ENCODE assay signal across 8 mouse cellular contexts in the genomic region with DNA sequence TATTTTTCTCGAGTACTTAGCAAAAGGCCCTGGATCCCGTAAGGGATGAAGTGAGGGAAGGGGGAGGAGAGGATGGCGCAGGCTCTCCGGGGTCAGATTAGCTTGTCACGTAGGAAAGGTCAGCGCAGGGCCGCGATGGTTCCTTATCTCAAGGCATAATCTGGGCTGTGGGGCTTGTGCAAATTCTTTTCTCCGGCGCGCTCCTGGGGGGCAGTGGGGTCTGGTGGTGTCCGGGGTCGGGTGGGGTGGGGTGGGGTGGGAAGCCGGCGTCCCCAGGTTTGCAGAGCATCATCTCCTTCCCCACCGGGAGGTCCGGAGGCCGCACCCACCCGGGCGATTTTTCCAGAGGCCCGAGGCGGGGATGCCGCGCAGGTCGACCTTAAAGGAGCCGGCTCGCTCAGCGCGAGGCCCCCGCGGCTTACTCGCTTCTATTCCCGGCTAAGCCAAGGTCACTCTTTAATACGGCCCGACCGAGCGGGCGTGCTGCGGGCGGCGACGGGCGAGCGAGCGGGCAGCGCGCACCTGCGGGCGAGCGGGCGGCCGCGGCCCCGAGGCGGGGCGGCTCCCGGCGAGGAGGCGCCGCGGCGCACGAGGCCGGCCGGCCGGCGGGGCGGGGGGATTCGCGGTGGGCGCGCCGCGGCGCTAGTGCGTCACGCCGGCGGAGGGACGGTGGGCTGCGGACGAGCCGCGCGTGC. TPM values are rescaled to one million over a fixed set of nuclear protein-coding genes. Genes with fewer than 3 reads are reported as not detected.
DNase-seq lines count a peak whose midpoint lies in the region; ATAC-seq and TF ChIP-seq lines count a peak whose summit lies in the region.

No protein-coding gene starts in this region.

- no peaks in the 10 kb centered on the region for H3K36me3 ChIP-seq in lung, postnatal 0 days (ENCODE audit: insufficient read depth, low read length)
- no peaks in the 10 kb centered on the region for H3K36me3 ChIP-seq in neural tube, embryonic 12.5 days

- ATAC-seq in lung, postnatal 0 days, result peak; percentile 25
- ATAC-seq in neural tube, embryonic 12.5 days (ENCODE audit: low FRiP score, low read depth), result peak; percentile 82
- ATAC-seq in megakaryocyte-erythroid progenitor cell, adult 5-6 weeks (replicated peaks; ENCODE audit: low FRiP score, low TSS enrichment, poor library complexity, severe bottlenecking), result no peak
- no peak for ATAC-seq in inflammation-experienced regulatory T-cells, adult 6 months

- H3K9me3 ChIP-seq in lung, postnatal 0 days (ENCODE audit: low read length), result no peaks in the 10 kb centered on the region
- H3K9me3 ChIP-seq in neural tube, embryonic 12.5 days, result no peaks in the 10 kb centered on the region

- 3% methylated on average over 57 of the region's 85 CpGs for WGBS in lung, postnatal 0 days
- WGBS in lung, adult 2 months, result 6% methylated on average over 81 of the region's 85 CpGs
- WGBS in neural tube, embryonic 12.5 days, result under 1% methylated on average over 84 of the region's 85 CpGs

- TF ChIP-seq CTCF in lung, postnatal 0 days (IDR thresholded peaks at IDR 0.05), result no peak
- TF ChIP-seq CTCF in lung, adult 2 months (IDR thresholded peaks at IDR 0.05; ENCODE audit: insufficient read depth, low read length), result no peak

- TF ChIP-seq EP300 in lung, postnatal 0 days (IDR thresholded peaks at IDR 0.05), result no peak

- no peak for DNase-seq in lung, postnatal 0 days (ENCODE audit: low spot score)
- DNase-seq in lung, adult 2 months, result no peak
- DNase-seq in cerebellum, adult 9-11 months, result peak; percentile 49
- DNase-seq in frontal cortex, postnatal 25 days (ENCODE audit: low spot score in 2 of 2), result peak; percentile 11 to 23
- DNase-seq in left cerebral cortex, postnatal 25 days (ENCODE audit: low spot score in 2 of 2), result peak; percentile 17 to 28

- no peak overlapping the region for H3K9ac ChIP-seq in lung, postnatal 0 days (replicated peaks; ENCODE audit: low read depth)
- peak overlapping the region; percentile 83 for H3K9ac ChIP-seq in neural tube, embryonic 12.5 days

- H3K27me3 ChIP-seq in lung, postnatal 0 days (replicated peaks; ENCODE audit: insufficient read depth, low read length), result peaks cover 14% of the 10 kb centered on the region; the same call in 1 of the 2 replicates
- H3K27me3 ChIP-seq in neural tube, embryonic 12.5 days (replicated peaks), result 0 out of 2 replicates have a peak, but pooled peaks cover 4% of the 10 kb centered on the region

- peak overlapping the region; percentile 60 for H3K4me3 ChIP-seq in lung, postnatal 0 days (ENCODE audit: low read depth, low read length)
- no peak overlapping the region for H3K4me3 ChIP-seq in lung, adult 2 months (replicated peaks; ENCODE audit: extremely low read depth, low read depth, low read length)
- peak overlapping the region; percentile 82 for H3K4me3 ChIP-seq in neural tube, embryonic 12.5 days

- no peak for TF ChIP-seq POLR2A in lung, adult 2 months (IDR thresholded peaks at IDR 0.05; ENCODE audit: borderline replicate concordance, extremely low read depth, low read depth, low read length)

- no peaks in the 10 kb centered on the region for H3K4me1 ChIP-seq in lung, postnatal 0 days (ENCODE audit: insufficient read depth, low read depth, low read length)
- no peaks in the 10 kb centered on the region for H3K4me1 ChIP-seq in lung, adult 2 months (ENCODE audit: control insufficient read depth, insufficient read depth, low read length)
- H3K4me1 ChIP-seq in neural tube, embryonic 12.5 days, result peaks cover 4% of the 10 kb centered on the region; the same call in 1 of the 2 replicates

- H3K4me2 ChIP-seq in lung, postnatal 0 days (replicated peaks; ENCODE audit: low read depth, low read length), result peak overlapping the region; percentile 100
- H3K4me2 ChIP-seq in neural tube, embryonic 12.5 days (replicated peaks), result peak overlapping the region; percentile 90

- no peak overlapping the region for H3K27ac ChIP-seq in lung, postnatal 0 days (ENCODE audit: low read length)
- H3K27ac ChIP-seq in neural tube, embryonic 12.5 days, result peak overlapping the region; percentile 83

- intact Hi-C loops in left cerebral cortex, postnatal 25 days (cut with DNase I), result no loop called here

RNA-seq across cellular contexts. Expression of a gene that starts 4.0 kb away (rescaled TPM):
- 0.21 and 0.24 TPM in 2 replicates for polyA plus RNA-seq in lung, postnatal 0 days (2015; fragmentation: Nextera tagmentation; extraction: Ambion mirVana)
- polyA plus RNA-seq in lung, adult 2 months (2012; rRNA removed), result not detected in 2 replicates
- 10 to 100 TPM; 42.6 to 48.6 TPM for total RNA-seq in left cerebral cortex, postnatal 25 days (2021)
- polyA plus RNA-seq in neural tube, embryonic 12.5 days (2016; fragmentation: Nextera tagmentation; extraction: Ambion mirVana), result 15.8 and 16.2 TPM in 2 replicates
- 0.44 TPM in 1 of 2 replicates, not detected in the other for total RNA-seq in megakaryocyte-erythroid progenitor cell, adult 5-6 weeks (2014; fragmentation: Nextera tagmentation)
- 0.65 and 1.3 TPM in 2 replicates for total RNA-seq in megakaryocyte-erythroid progenitor cell, adult 5-6 weeks (2017)
- under 1 TPM; 0.23 to 0.75 (median 0.37) TPM for polyA plus RNA-seq in inflammation-experienced regulatory T-cells, adult 6 months (2017; shearing (Covaris generic))

RNA-seq across cellular contexts. Expression of a gene that starts 28.0 kb away (rescaled TPM):
- 6.0 and 6.3 TPM in 2 replicates for polyA plus RNA-seq in lung, postnatal 0 days (2015; fragmentation: Nextera tagmentation; extraction: Ambion mirVana)
- polyA plus RNA-seq in lung, adult 2 months (2012; rRNA removed), result 0.65 and 1.9 TPM in 2 replicates
- total RNA-seq in left cerebral cortex, postnatal 25 days (2021), result 1 to 10 TPM in 1 of 2 experiments, not detected in 1; 2.5 TPM
- 0.27 and 0.68 TPM in 2 replicates for polyA plus RNA-seq in neural tube, embryonic 12.5 days (2016; fragmentation: Nextera tagmentation; extraction: Ambion mirVana)
- total RNA-seq in megakaryocyte-erythroid progenitor cell, adult 5-6 weeks (2014; fragmentation: Nextera tagmentation), result 0.46 and 2.0 TPM in 2 replicates
- 0.33 and 2.1 TPM in 2 replicates for total RNA-seq in megakaryocyte-erythroid progenitor cell, adult 5-6 weeks (2017)
- polyA plus RNA-seq in inflammation-experienced regulatory T-cells, adult 6 months (2017; shearing (Covaris generic)), result 1 to 10 TPM; 2.7 to 8.8 (median 6.8) TPM

RNA-seq across cellular contexts. Expression of a gene that starts 36.9 kb away (rescaled TPM):
- polyA plus RNA-seq in lung, postnatal 0 days (2015; fragmentation: Nextera tagmentation; extraction: Ambion mirVana), result not detected in 2 replicates
- polyA plus RNA-seq in lung, adult 2 months (2012; rRNA removed), result not detected in 2 replicates
- total RNA-seq in left cerebral cortex, postnatal 25 days (2021), result not detected
- polyA plus RNA-seq in neural tube, embryonic 12.5 days (2016; fragmentation: Nextera tagmentation; extraction: Ambion mirVana), result not detected in 2 replicates
- not detected in 2 replicates for total RNA-seq in megakaryocyte-erythroid progenitor cell, adult 5-6 weeks (2014; fragmentation: Nextera tagmentation)
- total RNA-seq in megakaryocyte-erythroid progenitor cell, adult 5-6 weeks (2017), result not detected in 2 replicates
- not detected for polyA plus RNA-seq in inflammation-experienced regulatory T-cells, adult 6 months (2017; shearing (Covaris generic))

Comparison
In these comparisons a context has a peak if more than half of its experiments do, and no peak if none do; other contexts are left out.
1. ATAC-seq: peak in lung, postnatal 0 days (single experiment) and neural tube, embryonic 12.5 days (single experiment); none in megakaryocyte-erythroid progenitor cell, adult 5-6 weeks (single experiment) and inflammation-experienced regulatory T-cells, adult 6 months (single experiment).
2. DNase-seq: peak in cerebellum, adult 9-11 months (single experiment), frontal cortex, postnatal 25 days (2 of 2) and left cerebral cortex, postnatal 25 days (2 of 2); none in lung, postnatal 0 days (single experiment) and lung, adult 2 months (single experiment).